ENCODE assay signal across 8 mouse cellular contexts in the genomic region with DNA sequence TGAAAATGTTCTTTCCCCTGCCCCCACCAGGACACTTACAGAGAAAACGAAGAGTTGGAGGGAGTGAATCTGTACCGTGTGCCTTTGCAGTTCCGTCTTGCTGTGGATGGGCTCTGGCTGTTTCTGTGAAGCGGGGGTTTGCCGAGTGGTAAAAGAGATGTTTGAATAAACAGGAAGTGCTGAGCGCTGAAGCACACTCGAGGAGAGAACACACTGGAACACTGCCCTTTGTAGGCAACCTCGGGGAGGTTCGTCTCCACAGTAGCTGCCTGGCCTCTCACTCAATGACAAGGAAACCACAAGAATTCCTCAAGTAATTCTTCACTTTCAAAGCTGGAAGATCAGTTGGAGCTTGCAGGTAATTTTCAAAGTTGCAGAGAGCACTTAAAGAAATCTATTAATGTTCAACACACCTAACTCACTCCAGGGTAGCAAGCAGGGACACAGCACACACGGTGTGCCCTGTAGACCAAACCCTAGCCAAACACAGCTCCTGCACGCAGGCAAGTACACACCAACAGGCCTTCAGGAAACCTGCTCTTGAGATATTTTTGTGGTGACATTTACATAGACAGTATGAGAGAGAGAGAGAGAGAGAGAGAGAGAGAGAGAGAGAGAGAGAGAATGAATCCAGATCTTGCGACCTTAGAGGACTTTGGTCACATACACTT.
DNase-seq lines count a peak whose midpoint lies in the region; ATAC-seq and TF ChIP-seq lines count a peak whose summit lies in the region.

No protein-coding gene starts in this region.

- DNase-seq in A20 (ENCODE audit: low read depth, low spot score): peak; percentile 85
- DNase-seq in Muller cell, postnatal 12 days (ENCODE audit: inconsistent ontology term): peak; percentile 42
- DNase-seq in layer of hippocampus, postnatal 14 days (ENCODE audit: low spot score in 2 of 2): peak; percentile 13 to 27
- peak; percentile 36 to 64 for DNase-seq in spleen, postnatal 10 days (ENCODE audit: low spot score in 2 of 2)

- no peak for TF ChIP-seq CTCF in embryonic fibroblast, embryonic 13.5 days (IDR thresholded peaks at IDR 0.05; ENCODE audit: borderline replicate concordance, insufficient read depth, low read length)

- peaks cover 8% of the 10 kb centered on the region for H3K4me1 ChIP-seq in embryonic fibroblast, embryonic 13.5 days (ENCODE audit: control insufficient read depth, insufficient read depth, low read length)

- ATAC-seq in hematopoietic stem cell, adult 5-6 weeks (replicated peaks in 1 of 2; ENCODE audit: insufficient read depth in 1 of 2, low FRiP score in 2 of 2, low TSS enrichment in 1 of 2, low read depth in 1 of 2, poor library complexity in 2 of 2, severe bottlenecking in 2 of 2): peak; percentile 65 to 81
- peak; percentile 54 for ATAC-seq in megakaryocyte progenitor cell, adult 5-6 weeks (replicated peaks; ENCODE audit: poor library complexity)
- ATAC-seq in cerebellum, adult (ENCODE audit: insufficient number of reproducible peaks, low FRiP score, low TSS enrichment): no peak

- 0 out of 2 replicates have a peak, but pooled peaks have one; percentile 24 for TF ChIP-seq POLR2A in embryonic fibroblast, embryonic 13.5 days (IDR thresholded peaks at IDR 0.05; ENCODE audit: low read depth, low read length)

- H3K27ac ChIP-seq in embryonic fibroblast, embryonic 13.5 days (ENCODE audit: insufficient read depth, low read length): peak overlapping the region; percentile 58

- peak overlapping the region; percentile 51 for H3K4me3 ChIP-seq in embryonic fibroblast, embryonic 13.5 days (ENCODE audit: insufficient read depth, low read length)

Comparison
In these comparisons a context has a peak if more than half of its experiments do, and no peak if none do; other contexts are left out.
1. DNase-seq: peak in every context shown above with its lines; median percentile 85 in A20; 50 in spleen, postnatal 10 days; 42 in Muller cell, postnatal 12 days; 20 in layer of hippocampus, postnatal 14 days.